Mouse (Mus musculus): Measurements from ENCODE around the gene Traf3. TPM values are rescaled to one million over a fixed set of nuclear protein-coding genes. Genes with fewer than 3 reads are reported as not detected.

Gene Traf3
- polyA plus RNA-seq, 1 experiment: 0.12 TPM

DNA sequence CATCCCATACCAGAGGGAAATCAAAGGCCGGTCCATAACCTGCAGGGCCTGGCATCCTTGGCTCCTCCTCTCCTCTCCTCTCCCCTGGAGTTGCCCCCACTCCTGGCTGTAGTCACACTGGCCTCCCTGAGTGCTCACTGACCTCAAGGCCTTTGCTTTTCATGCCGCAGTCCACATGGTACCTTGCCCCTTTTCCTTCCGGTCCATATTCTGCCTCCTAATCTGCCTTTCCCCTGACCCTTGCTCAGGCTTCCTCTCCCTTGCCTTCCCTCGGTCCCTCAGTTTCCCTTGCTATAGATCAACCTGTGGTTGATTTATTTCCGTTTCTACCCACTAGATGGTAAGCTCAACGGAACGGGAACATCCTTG is 4.2 kb upstream of the Traf3 start:
- H3K36me3 ChIP-seq (ENCODE audit: control insufficient read depth): no peaks in the 10 kb centered on the region
- H3K27me3 ChIP-seq (ENCODE audit: control insufficient read depth): peaks cover 15% of the 10 kb centered on the region
- no peaks in the 10 kb centered on the region for H3K9me3 ChIP-seq (ENCODE audit: control insufficient read depth, low read length)
- no peak for TF ChIP-seq GATA1 (IDR thresholded peaks at IDR 0.05; ENCODE audit: low read length)
- peaks cover 65% of the 10 kb centered on the region for H3K4me1 ChIP-seq (ENCODE audit: control insufficient read depth)
- no peak overlapping the region for H3K4me3 ChIP-seq (replicated peaks)

DNA sequence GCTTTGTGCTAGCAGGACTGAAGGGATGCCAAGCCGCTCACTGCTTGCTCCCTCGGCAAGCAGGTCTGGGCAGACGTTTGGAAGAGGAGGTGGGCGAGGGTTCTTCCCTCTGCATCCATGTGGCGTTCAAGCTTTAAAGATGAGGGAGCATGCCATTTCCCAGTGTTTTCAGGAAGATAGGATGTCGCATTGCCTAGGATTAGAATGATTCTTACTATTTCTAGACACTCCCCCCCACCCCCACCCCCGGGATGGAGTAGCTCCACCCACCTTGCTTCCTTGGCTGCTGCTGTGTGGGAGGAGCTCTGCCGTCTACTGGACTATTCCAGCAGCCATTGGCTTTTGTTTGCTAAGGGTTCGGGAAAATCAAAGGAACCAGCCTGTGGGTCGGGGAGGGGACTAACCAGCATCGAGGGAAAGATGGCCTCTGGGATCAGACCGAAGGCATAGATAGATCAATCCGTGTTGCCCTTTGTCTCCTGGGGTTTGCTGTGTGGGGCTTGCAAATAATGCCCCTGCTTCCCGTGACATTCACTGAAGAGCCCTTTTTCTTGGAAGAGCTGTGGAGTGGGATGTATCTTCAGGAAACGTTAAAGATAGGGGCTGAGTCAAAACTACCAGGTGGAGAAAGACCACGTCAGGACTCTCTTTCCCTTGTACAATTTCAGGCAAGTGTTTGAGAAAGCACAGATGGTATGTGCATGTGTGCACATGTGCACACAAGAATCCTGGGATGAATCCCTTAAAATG is 3.7 kb upstream of the Traf3 start:
- peaks cover 68% of the 10 kb centered on the region for H3K4me1 ChIP-seq (ENCODE audit: control insufficient read depth)
- TF ChIP-seq GATA1 (IDR thresholded peaks at IDR 0.05; ENCODE audit: low read length): no peak
- TF ChIP-seq TAL1 (IDR thresholded peaks at IDR 0.05; ENCODE audit: low read length): no peak
- H3K4me3 ChIP-seq (replicated peaks): no peak overlapping the region
- no peaks in the 10 kb centered on the region for H3K36me3 ChIP-seq (ENCODE audit: control insufficient read depth)
- H3K27me3 ChIP-seq (ENCODE audit: control insufficient read depth): peaks cover 19% of the 10 kb centered on the region
- no peaks in the 10 kb centered on the region for H3K9me3 ChIP-seq (ENCODE audit: control insufficient read depth, low read length)

- TF ChIP-seq TAL1 (IDR thresholded peaks at IDR 0.05; ENCODE audit: low read length) (no peak), GATA1 (IDR thresholded peaks at IDR 0.05; ENCODE audit: low read length) (no peak)
- Histone ChIP-seq H3K4me1 (ENCODE audit: control insufficient read depth) (peaks cover 54% of the 10 kb centered on the region), H3K27me3 (ENCODE audit: control insufficient read depth) (peaks cover 19% of the 10 kb centered on the region), H3K36me3 (ENCODE audit: control insufficient read depth) (no peaks in the 10 kb centered on the region), H3K9me3 (ENCODE audit: control insufficient read depth, low read length) (no peaks in the 10 kb centered on the region), H3K4me3 (replicated peaks) (peak overlapping the region; percentile 51)
These were observed 1.8 kb upstream of the Traf3 start for GRCm38 (mm10) chr12:111164310-111164751.

DNA sequence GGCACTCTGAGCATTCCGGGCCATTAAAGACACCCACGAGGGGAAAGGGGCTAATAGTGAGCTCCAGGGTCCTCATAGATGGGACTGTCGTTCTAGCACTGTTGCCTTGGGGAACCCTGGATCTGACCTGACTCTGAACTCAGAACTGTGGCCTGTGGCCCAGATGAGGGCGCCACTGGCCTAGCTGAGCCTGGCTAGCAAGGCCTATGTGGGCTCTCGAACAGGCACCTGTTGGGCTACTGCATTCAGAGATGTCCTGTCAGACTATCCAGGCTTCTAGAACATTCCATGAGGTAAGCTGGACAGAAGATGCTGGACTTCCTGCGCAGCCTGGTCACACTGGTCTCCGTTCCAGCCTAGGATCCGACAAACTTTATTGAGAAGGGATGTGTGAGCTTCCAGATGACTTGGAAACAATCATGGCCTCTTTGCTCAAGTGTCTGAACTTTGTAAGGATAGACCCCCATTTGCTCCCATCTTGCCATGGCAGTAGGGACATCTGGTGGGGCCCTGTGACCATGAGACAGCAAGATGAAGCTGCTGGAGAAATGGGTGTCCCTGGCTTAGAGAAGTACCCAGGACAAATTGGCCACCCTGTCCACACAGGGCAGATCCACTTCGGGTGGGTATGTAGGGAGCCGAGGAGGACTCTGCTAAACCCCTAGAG is 891 bp upstream of the Traf3 start:
- H3K4me1 ChIP-seq (ENCODE audit: control insufficient read depth): peaks cover 46% of the 10 kb centered on the region
- TF ChIP-seq GATA1 (IDR thresholded peaks at IDR 0.05; ENCODE audit: low read length) (no peak), TAL1 (IDR thresholded peaks at IDR 0.05; ENCODE audit: low read length) (no peak)
- no peaks in the 10 kb centered on the region for H3K9me3 ChIP-seq (ENCODE audit: control insufficient read depth, low read length)
- H3K36me3 ChIP-seq (ENCODE audit: control insufficient read depth): no peaks in the 10 kb centered on the region; the same call in 1 of the 2 replicates
- H3K27me3 ChIP-seq (ENCODE audit: control insufficient read depth): peaks cover 19% of the 10 kb centered on the region
- H3K4me3 ChIP-seq (replicated peaks): peak overlapping the region; percentile 69

DNA sequence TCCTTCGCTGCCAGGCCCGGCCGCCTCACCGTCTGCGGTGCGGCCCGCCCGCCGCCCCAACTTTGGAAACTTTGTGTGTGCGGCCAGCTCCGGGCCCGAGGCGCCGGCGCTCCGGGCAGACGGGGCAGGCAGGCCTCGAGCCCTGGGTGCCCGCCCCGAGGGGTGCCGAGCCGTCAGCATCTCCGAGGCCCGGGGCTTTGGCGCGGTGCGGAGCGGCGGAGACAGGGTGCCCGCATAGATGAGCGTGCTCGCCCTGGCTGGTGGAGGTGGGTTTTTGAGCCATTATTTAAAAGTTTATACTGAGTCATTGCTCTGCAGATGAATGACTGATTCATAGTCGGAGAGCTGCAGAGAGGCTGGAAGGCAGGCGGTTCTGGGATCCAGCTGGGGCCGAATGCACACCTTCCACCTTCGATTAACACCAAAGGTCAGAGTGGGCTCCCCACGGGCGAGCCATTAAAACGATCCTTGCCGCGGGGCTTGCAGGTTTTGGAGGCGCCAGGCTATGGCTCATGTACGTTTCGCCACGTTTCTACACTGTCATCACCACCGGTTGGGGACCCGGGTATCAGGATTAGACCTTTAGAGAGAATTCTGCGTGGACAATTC is 615 bp downstream of the Traf3 start:
- peak overlapping the region; percentile 69 for H3K4me3 ChIP-seq (replicated peaks)
- H3K9me3 ChIP-seq (ENCODE audit: control insufficient read depth, low read length): no peaks in the 10 kb centered on the region
- peaks cover 39% of the 10 kb centered on the region for H3K4me1 ChIP-seq (ENCODE audit: control insufficient read depth)
- peaks cover 19% of the 10 kb centered on the region for H3K27me3 ChIP-seq (ENCODE audit: control insufficient read depth)
- TF ChIP-seq GATA1 (IDR thresholded peaks at IDR 0.05; ENCODE audit: low read length) (no peak), TAL1 (IDR thresholded peaks at IDR 0.05; ENCODE audit: low read length) (no peak)
- H3K36me3 ChIP-seq (ENCODE audit: control insufficient read depth): peaks cover 2% of the 10 kb centered on the region; the same call in 1 of the 2 replicates

DNA sequence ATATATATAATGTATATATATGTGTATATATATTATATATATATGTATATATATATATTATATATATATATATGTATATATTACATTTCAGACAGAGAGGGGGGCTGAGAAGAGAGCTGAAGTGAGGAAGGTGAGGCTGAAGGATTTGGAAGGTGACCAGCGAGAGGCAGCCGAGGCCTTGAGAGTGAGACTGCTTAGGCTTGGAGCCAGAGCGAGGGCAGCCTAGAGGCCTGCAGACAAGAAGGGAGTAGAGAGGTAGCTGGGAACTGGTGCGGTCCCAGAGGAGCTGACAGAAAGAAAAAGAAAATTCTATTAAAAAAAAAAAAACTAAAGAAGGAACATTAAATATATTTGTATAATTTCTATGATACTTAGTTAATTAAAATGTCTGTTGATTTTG is 2.7 kb downstream of the Traf3 start:
- no peak for TF ChIP-seq GATA1 (IDR thresholded peaks at IDR 0.05; ENCODE audit: low read length)
- TF ChIP-seq TAL1 (IDR thresholded peaks at IDR 0.05; ENCODE audit: low read length): no peak
- H3K27me3 ChIP-seq (ENCODE audit: control insufficient read depth): peaks cover 14% of the 10 kb centered on the region
- H3K4me3 ChIP-seq (replicated peaks): no peak overlapping the region
- H3K36me3 ChIP-seq (ENCODE audit: control insufficient read depth): peaks cover 2% of the 10 kb centered on the region; the same call in 1 of the 2 replicates
- no peaks in the 10 kb centered on the region for H3K9me3 ChIP-seq (ENCODE audit: control insufficient read depth, low read length)
- peaks cover 27% of the 10 kb centered on the region for H3K4me1 ChIP-seq (ENCODE audit: control insufficient read depth)

DNA sequence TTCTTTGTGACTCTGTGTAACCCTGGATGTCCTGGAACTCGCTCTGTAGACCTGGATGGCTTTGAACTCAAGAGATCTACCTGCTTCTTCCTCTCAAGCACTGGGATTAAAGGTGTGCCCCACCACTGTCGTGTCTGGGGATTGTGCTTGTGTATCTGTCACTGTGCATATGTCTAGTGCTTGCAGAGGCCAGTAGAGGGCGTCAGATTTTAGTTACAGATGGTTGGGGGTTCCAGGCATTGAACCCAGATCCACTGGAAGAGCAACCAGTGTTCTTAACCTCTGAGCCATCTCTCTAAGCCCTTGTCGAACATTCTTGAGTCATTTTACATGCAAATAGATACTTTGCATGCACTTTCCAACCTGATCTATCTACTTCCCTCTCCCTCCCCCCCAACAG is 12.6 kb downstream of the Traf3 start:
- Histone ChIP-seq H3K27me3 (ENCODE audit: control insufficient read depth) (no peaks in the 10 kb centered on the region), H3K9me3 (ENCODE audit: control insufficient read depth, low read length) (no peaks in the 10 kb centered on the region), H3K36me3 (ENCODE audit: control insufficient read depth) (no peaks in the 10 kb centered on the region; the same call in 1 of the 2 replicates), H3K4me1 (ENCODE audit: control insufficient read depth) (no peaks in the 10 kb centered on the region), H3K4me3 (replicated peaks) (no peak overlapping the region)
- no peak for TF ChIP-seq GATA1 (IDR thresholded peaks at IDR 0.05; ENCODE audit: low read length)
- no peak for TF ChIP-seq TAL1 (IDR thresholded peaks at IDR 0.05; ENCODE audit: low read length)

DNA sequence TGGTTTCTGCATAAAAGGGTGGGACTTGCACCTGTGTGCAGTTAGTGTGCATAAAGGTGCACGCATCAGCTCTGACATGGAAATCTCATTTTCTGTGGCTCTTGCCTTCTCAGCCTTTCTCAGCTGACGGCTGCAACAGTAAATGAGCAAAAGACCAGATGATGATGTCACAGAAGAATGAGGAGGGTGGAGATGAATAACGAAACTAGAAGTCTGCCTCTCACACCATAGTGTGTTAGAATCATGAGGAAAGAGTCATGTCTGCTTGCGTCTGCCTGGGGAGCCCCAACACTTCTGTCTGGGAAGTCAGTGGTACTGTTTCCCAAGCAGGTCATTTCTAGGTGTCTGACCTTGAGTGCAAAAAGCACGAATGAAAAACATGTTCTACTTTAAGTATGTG is 15.7 kb downstream of the Traf3 start:
- no peak for TF ChIP-seq TAL1 (IDR thresholded peaks at IDR 0.05; ENCODE audit: low read length)
- no peak for TF ChIP-seq GATA1 (IDR thresholded peaks at IDR 0.05; ENCODE audit: low read length)
- Histone ChIP-seq H3K9me3 (ENCODE audit: control insufficient read depth, low read length) (no peaks in the 10 kb centered on the region), H3K27me3 (ENCODE audit: control insufficient read depth) (no peaks in the 10 kb centered on the region), H3K4me3 (replicated peaks) (no peak overlapping the region), H3K4me1 (ENCODE audit: control insufficient read depth) (peaks cover 4% of the 10 kb centered on the region), H3K36me3 (ENCODE audit: control insufficient read depth) (no peaks in the 10 kb centered on the region; the same call in 1 of the 2 replicates)

- Histone ChIP-seq H3K36me3 (ENCODE audit: control insufficient read depth) (no peaks in the 10 kb centered on the region; the same call in 1 of the 2 replicates), H3K4me1 (ENCODE audit: control insufficient read depth) (peaks cover 4% of the 10 kb centered on the region), H3K4me3 (replicated peaks) (no peak overlapping the region), H3K9me3 (ENCODE audit: control insufficient read depth, low read length) (no peaks in the 10 kb centered on the region), H3K27me3 (ENCODE audit: control insufficient read depth) (no peaks in the 10 kb centered on the region)
- no peak for TF ChIP-seq GATA1 (IDR thresholded peaks at IDR 0.05; ENCODE audit: low read length)
- no peak for TF ChIP-seq TAL1 (IDR thresholded peaks at IDR 0.05; ENCODE audit: low read length)
These were observed 16.2 kb downstream of the Traf3 start for GRCm38 (mm10) chr12:111182378-111182777.

Measured in erythroblast, embryonic 14.5 days (primary cell).